In the genomic region with DNA sequence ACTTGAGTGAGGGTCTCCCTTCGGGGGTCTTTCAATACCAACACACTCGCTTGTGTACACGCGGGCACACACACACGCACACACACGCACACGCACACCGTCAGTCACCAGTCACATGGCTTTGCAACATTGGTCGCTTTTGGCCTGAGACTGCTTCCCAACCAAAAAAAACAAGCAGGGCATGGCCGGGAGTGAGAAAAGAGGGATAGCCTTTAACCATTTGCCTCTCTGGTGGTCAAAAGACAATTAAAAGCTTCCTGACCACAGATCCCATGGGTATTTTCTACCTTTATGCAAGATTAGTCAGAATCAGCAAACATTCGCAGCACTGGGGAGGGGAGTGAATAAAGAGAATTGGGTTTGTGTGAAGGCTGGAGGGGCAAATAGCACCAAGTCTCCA, we compare ENCODE assay signal across 9 mouse cellular contexts. TPM values are rescaled to one million over a fixed set of nuclear protein-coding genes. Genes with fewer than 3 reads are reported as not detected.
DNase-seq lines count a peak whose midpoint lies in the region; ATAC-seq lines count a peak whose summit lies in the region.
"Had no signal": no experiment of that assay in that cellular context is flagged by ENCODE, and none has a peak within 500 bp of the region (broad histone marks: within the 10 kb centered on the region; RNA-seq: fewer than 3 reads in every experiment).

A gene (minus strand): TSS at position 101 of the 400 bp plus-strand sequence.

- no peaks in the 10 kb centered on the region for H3K36me3 ChIP-seq in heart, embryonic 14.5 days (ENCODE audit: control insufficient read depth, insufficient read depth, low read length)
- no peaks in the 10 kb centered on the region for H3K36me3 ChIP-seq in forebrain, embryonic 16.5 days (ENCODE audit: control insufficient read depth, insufficient read depth)
- H3K36me3 ChIP-seq in liver, embryonic 16.5 days (ENCODE audit: control insufficient read depth, insufficient read depth), result no peaks in the 10 kb centered on the region

- peak within 1 kb of the TSS; percentile 26 to 31 for H3K4me3 ChIP-seq in heart, embryonic 14.5 days (ENCODE audit: control insufficient read depth in 1 of 2, insufficient read depth in 1 of 2, low read depth in 1 of 2, low read length in 2 of 2)
- H3K4me3 ChIP-seq in forebrain, embryonic 16.5 days (replicated peaks; ENCODE audit: low read length), result peak within 1 kb of the TSS; percentile 36
- H3K4me3 ChIP-seq in liver, embryonic 16.5 days (ENCODE audit: low read depth, low read length), result no peak within 1 kb of the TSS

- DNase-seq in heart, postnatal 14 days, result no peak
- DNase-seq in ES-CJ7 (ENCODE audit: low read depth, low spot score), result peak; percentile 15
- no peak for DNase-seq in thymus, postnatal 36 days
- DNase-seq in c-Kit-positive CD71-positive TER-119-positive erythroid progenitor cells, embryonic 14.5 days (ENCODE audit: low spot score), result no peak
- DNase-seq: heart, adult 18-20 months had no signal

- intact Hi-C loops in heart, postnatal 14 days (cut with DNase I), result no loop called here

- 0 out of 2 replicates have a peak within 1 kb of the TSS, but pooled peaks have one; percentile 22 for H3K9ac ChIP-seq in heart, embryonic 14.5 days (ENCODE audit: low read length)
- no peak within 1 kb of the TSS; the same call in 1 of the 2 replicates for H3K9ac ChIP-seq in forebrain, embryonic 16.5 days (replicated peaks; ENCODE audit: low read depth, low read length)
- H3K9ac ChIP-seq in liver, embryonic 16.5 days (ENCODE audit: low read depth, low read length), result no peak within 1 kb of the TSS

- H3K4me1 ChIP-seq in heart, embryonic 14.5 days (ENCODE audit: control insufficient read depth in 2 of 2, insufficient read depth in 2 of 2, low read length in 2 of 2), result no peaks in the 10 kb centered on the region
- H3K4me1 ChIP-seq in forebrain, embryonic 16.5 days (replicated peaks; ENCODE audit: control insufficient read depth, insufficient read depth, low read length), result no peaks in the 10 kb centered on the region
- no peaks in the 10 kb centered on the region for H3K4me1 ChIP-seq in liver, embryonic 16.5 days (ENCODE audit: control insufficient read depth, low read depth, low read length)

- H3K4me2 ChIP-seq in heart, embryonic 14.5 days (ENCODE audit: low read length), result peak within 1 kb of the TSS; percentile 65
- peak within 1 kb of the TSS; percentile 61 for H3K4me2 ChIP-seq in forebrain, embryonic 16.5 days (ENCODE audit: low read length)
- peak within 1 kb of the TSS; percentile 15; the same call in 1 of the 2 replicates for H3K4me2 ChIP-seq in liver, embryonic 16.5 days (ENCODE audit: low read depth, low read length)

- H3K27me3 ChIP-seq in heart, embryonic 14.5 days (ENCODE audit: control insufficient read depth, insufficient read depth, low read length), result peaks cover 12% of the 10 kb centered on the region; the same call in 1 of the 2 replicates
- H3K27me3 ChIP-seq in forebrain, embryonic 16.5 days (replicated peaks; ENCODE audit: control insufficient read depth, insufficient read depth, low read length), result no peaks in the 10 kb centered on the region; the same call in 1 of the 2 replicates
- peaks cover 9% of the 10 kb centered on the region; the same call in 1 of the 2 replicates for H3K27me3 ChIP-seq in liver, embryonic 16.5 days (ENCODE audit: control insufficient read depth, insufficient read depth, low read depth, low read length)

- H3K9me3 ChIP-seq in heart, embryonic 14.5 days (ENCODE audit: control insufficient read depth, low read length), result no peaks in the 10 kb centered on the region
- no peaks in the 10 kb centered on the region for H3K9me3 ChIP-seq in forebrain, embryonic 16.5 days (ENCODE audit: control insufficient read depth, low read length)
- H3K9me3 ChIP-seq in liver, embryonic 16.5 days (replicated peaks; ENCODE audit: control insufficient read depth, low read length), result no peaks in the 10 kb centered on the region

- no peak for ATAC-seq in heart, embryonic 14.5 days (ENCODE audit: insufficient number of reproducible peaks, insufficient read depth, low FRiP score, low read depth)
- no peak for ATAC-seq in forebrain, embryonic 16.5 days
- no peak for ATAC-seq in liver, embryonic 16.5 days (ENCODE audit: low read depth)
- ATAC-seq in megakaryocyte-erythroid progenitor cell, adult 5-6 weeks (replicated peaks; ENCODE audit: low FRiP score, low TSS enrichment, poor library complexity, severe bottlenecking), result no peak

- no peak within 1 kb of the TSS for H3K27ac ChIP-seq in heart, embryonic 14.5 days (replicated peaks in 1 of 2; ENCODE audit: control insufficient read depth in 1 of 2, insufficient read depth in 1 of 2, low read depth in 2 of 2, low read length in 2 of 2)
- no peak within 1 kb of the TSS for H3K27ac ChIP-seq in forebrain, embryonic 16.5 days (ENCODE audit: low read length)
- H3K27ac ChIP-seq in liver, embryonic 16.5 days (ENCODE audit: low read length), result no peak within 1 kb of the TSS

- whole genome bisulfite sequencing in heart, embryonic 14.5 days, result 30% methylated on average over 11 of the region's 11 CpGs
- WGBS in forebrain, embryonic 16.5 days, result 40% methylated on average over 11 of the region's 11 CpGs
- WGBS in liver, embryonic 16.5 days (ENCODE audit: insufficient replicate concordance), result 33% methylated on average over 11 of the region's 11 CpGs

RNA-seq across cellular contexts. Expression of the gene that starts here (rescaled TPM):
- 0.67 and 1.0 TPM in 2 replicates for polyA plus RNA-seq in heart, embryonic 14.5 days (2014; fragmentation: Nextera tagmentation; extraction: Ambion mirVana)
- total RNA-seq in heart, postnatal 14 days (2021), result under 1 TPM in 1 of 2 experiments, not detected in 1; 0.12 TPM
- polyA plus RNA-seq in forebrain, embryonic 16.5 days (2015; fragmentation: Nextera tagmentation; extraction: Ambion mirVana), result 2.1 and 5.1 TPM in 2 replicates
- 0.19 and 0.57 TPM in 2 replicates for polyA plus RNA-seq in liver, embryonic 16.5 days (2015; fragmentation: Nextera tagmentation; extraction: Ambion mirVana)
- total RNA-seq in megakaryocyte-erythroid progenitor cell, adult 5-6 weeks (2014; fragmentation: Nextera tagmentation), result 2.0 TPM in 1 of 2 replicates, not detected in the other
- total RNA-seq in megakaryocyte-erythroid progenitor cell, adult 5-6 weeks (2017), result 0.34 TPM in 1 of 2 replicates, not detected in the other
- total RNA-seq: heart, adult 18-20 months had no signal

Comparison
In these comparisons a context has a peak if more than half of its experiments do, and no peak if none do; other contexts are left out.
1. H3K4me2 ChIP-seq: peak in every context shown above with its lines; median percentile 65 in heart, embryonic 14.5 days; 61 in forebrain, embryonic 16.5 days; 15 in liver, embryonic 16.5 days.